Mouse (Mus musculus): ENCODE measurements at regions not wholly inside any gene's neighbourhood (a gene's known extent, or its start where the extent isn't known, plus 50 kb on each side); places are given as distances from the start of the nearest gene placed in this dataset.
A peak's percentile ranks its signal among the peaks of the same experiment; 100 is the strongest.

GRCm38 (mm10) chr3:39122250-39122649 is 235.5 kb downstream of the Fat4 start:
- H3K27me3 ChIP-seq (replicated peaks) = no peaks in the 10 kb centered on the region
- TF ChIP-seq CTCF (conservative IDR thresholded peaks at IDR 0.05 in 1 of 2, IDR thresholded peaks at IDR 0.05 in 1 of 2; ENCODE audit: low read depth in 2 of 2, low read length in 2 of 2) (no peak), POLR2AphosphoS2 (IDR thresholded peaks at IDR 0.05; ENCODE audit: low read depth, low read length) (no peak), RCOR1 (conservative IDR thresholded peaks at IDR 0.05; ENCODE audit: low read depth, low read length) (no peak), MEF2A (IDR thresholded peaks at IDR 0.05; ENCODE audit: borderline replicate concordance, low read depth, low read length) (no peak), MYC (IDR thresholded peaks at IDR 0.05; ENCODE audit: low read depth, low read length) (no peak), MAX (IDR thresholded peaks at IDR 0.05; ENCODE audit: low read length) (no peak), ZC3H11A (IDR thresholded peaks at IDR 0.05; ENCODE audit: low read depth, low read length) (no peak), JUN (IDR thresholded peaks at IDR 0.05; ENCODE audit: insufficient read depth, low read depth, low read length) (no peak), PAX5 (IDR thresholded peaks at IDR 0.05; ENCODE audit: low read length) (no peak), CHD1 (IDR thresholded peaks at IDR 0.05; ENCODE audit: low read depth, low read length) (no peak), USF1 (IDR thresholded peaks at IDR 0.05; ENCODE audit: low read depth, low read length) (no peak), ZKSCAN1 (IDR thresholded peaks at IDR 0.05; ENCODE audit: borderline replicate concordance, low read depth, low read length) (no peak)
- H3K4me3 ChIP-seq (replicated peaks in 1 of 3; ENCODE audit: low read depth in 2 of 3, low read length in 2 of 3, poor library complexity in 1 of 3) = no peak overlapping the region
- H3K27ac ChIP-seq (ENCODE audit: insufficient read depth, low read depth) = no peak overlapping the region
- no peaks in the 10 kb centered on the region for H3K79me2 ChIP-seq (replicated peaks; ENCODE audit: control insufficient read depth, extremely low read depth, insufficient read depth, poor library complexity, severe bottlenecking)
- H3K36me3 ChIP-seq (replicated peaks in 1 of 2; ENCODE audit: control insufficient read depth in 1 of 2, insufficient read depth in 1 of 2, low read length in 1 of 2) = no peaks in the 10 kb centered on the region
- no peaks in the 10 kb centered on the region for H3K4me1 ChIP-seq (ENCODE audit: control insufficient read depth in 1 of 2, insufficient read depth in 2 of 2)
- DNase-seq (ENCODE audit: extremely low read depth) = no peak
- no peak overlapping the region for H3K4me2 ChIP-seq (ENCODE audit: insufficient read depth, low read depth, poor library complexity, severe bottlenecking)
- in situ Hi-C loops (cut with MboI; ENCODE audit: low pct_ligation_motif_present, low pct_unique_long_range_greater_than_20kb, low sequenced_read_pairs) (no loop called here), dilution Hi-C loops (cut with MboI; ENCODE audit: extremely low pct_ligation_motif_present, extremely low pct_unique_long_range_greater_than_20kb, low sequenced_read_pairs) (no loop called here)
- H3K9me3 ChIP-seq (replicated peaks; ENCODE audit: low read length) = peaks cover 3% of the 10 kb centered on the region
- H3K9ac ChIP-seq (ENCODE audit: insufficient read depth, low read depth) = no peak overlapping the region

DNA sequence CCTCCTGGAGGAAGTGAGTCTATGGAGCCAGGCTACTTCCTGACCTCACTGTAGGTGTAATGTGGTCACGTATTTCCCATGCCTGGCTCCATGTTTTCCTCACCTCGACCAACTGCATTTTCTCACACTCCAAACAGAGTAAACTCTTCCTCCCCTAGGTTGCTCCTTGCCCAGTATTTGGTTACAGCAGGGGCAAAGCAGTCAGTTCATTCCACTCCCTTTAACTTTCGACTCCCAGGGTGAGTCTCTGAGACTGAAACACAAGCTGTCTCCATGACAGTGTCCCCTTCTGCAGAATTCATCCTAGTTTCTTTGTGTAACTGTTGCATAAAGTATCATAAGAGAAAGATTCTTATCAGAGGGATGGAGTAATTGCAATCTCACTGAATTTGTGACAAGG is 243.8 kb downstream of the Fat4 start:
- Histone ChIP-seq H3K4me1 (ENCODE audit: control insufficient read depth in 1 of 2, insufficient read depth in 2 of 2) (no peaks in the 10 kb centered on the region), H3K27ac (ENCODE audit: insufficient read depth, low read depth) (no peak overlapping the region), H3K9ac (ENCODE audit: insufficient read depth, low read depth) (no peak overlapping the region), H3K79me2 (replicated peaks; ENCODE audit: control insufficient read depth, extremely low read depth, insufficient read depth, poor library complexity, severe bottlenecking) (no peaks in the 10 kb centered on the region), H3K36me3 (replicated peaks in 1 of 2; ENCODE audit: control insufficient read depth in 1 of 2, insufficient read depth in 1 of 2, low read length in 1 of 2) (no peaks in the 10 kb centered on the region), H3K4me3 (replicated peaks in 1 of 3; ENCODE audit: low read depth in 2 of 3, low read length in 2 of 3, poor library complexity in 1 of 3) (no peak overlapping the region), H3K27me3 (replicated peaks) (no peaks in the 10 kb centered on the region), H3K4me2 (ENCODE audit: insufficient read depth, low read depth, poor library complexity, severe bottlenecking) (0 out of 2 replicates have a peak overlapping the region, but pooled peaks have one; percentile 7), H3K9me3 (replicated peaks; ENCODE audit: low read length) (peaks cover 3% of the 10 kb centered on the region)
- TF ChIP-seq NRF1 (IDR thresholded peaks at IDR 0.05; ENCODE audit: low read depth, low read length) (no peak), USF1 (IDR thresholded peaks at IDR 0.05; ENCODE audit: low read depth, low read length) (no peak), MEF2A (IDR thresholded peaks at IDR 0.05; ENCODE audit: borderline replicate concordance, low read depth, low read length) (no peak), SMC3 (IDR thresholded peaks at IDR 0.05; ENCODE audit: low read depth, low read length) (no peak), ZC3H11A (IDR thresholded peaks at IDR 0.05; ENCODE audit: low read depth, low read length) (no peak), IRF4 (IDR thresholded peaks at IDR 0.05; ENCODE audit: low read depth, low read length) (no peak)
- dilution Hi-C loops (cut with MboI; ENCODE audit: extremely low pct_ligation_motif_present, extremely low pct_unique_long_range_greater_than_20kb, low sequenced_read_pairs) (no loop called here), in situ Hi-C loops (cut with MboI; ENCODE audit: low pct_ligation_motif_present, low pct_unique_long_range_greater_than_20kb, low sequenced_read_pairs) (no loop called here)
- DNase-seq (ENCODE audit: extremely low read depth) = no peak
